Comparison of ENCODE assay signal across 16 mouse cellular contexts in genomic region chr14:79444601-79445000, GRCm38 (mm10). TPM values are rescaled to one million over a fixed set of nuclear protein-coding genes. Genes with fewer than 3 reads are reported as not detected.
DNase-seq lines count a peak whose midpoint lies in the region; ATAC-seq and TF ChIP-seq lines count a peak whose summit lies in the region.
"Had no signal": no experiment of that assay in that cellular context is flagged by ENCODE, and none has a peak within 500 bp of the region (broad histone marks: within the 10 kb centered on the region; RNA-seq: fewer than 3 reads in every experiment).

No protein-coding gene starts in this region.

- no peak for TF ChIP-seq CTCF in hindbrain, postnatal 0 days (IDR thresholded peaks at IDR 0.05; ENCODE audit: low read depth)
- no peak for TF ChIP-seq CTCF in midbrain, postnatal 0 days (IDR thresholded peaks at IDR 0.05)

- H3K27me3 ChIP-seq in heart, embryonic 11.5 days (ENCODE audit: control insufficient read depth, insufficient read depth, low read length): no peaks in the 10 kb centered on the region
- no peaks in the 10 kb centered on the region for H3K27me3 ChIP-seq in forebrain, embryonic 15.5 days
- no peaks in the 10 kb centered on the region for H3K27me3 ChIP-seq in hindbrain, postnatal 0 days (ENCODE audit: insufficient read depth, low read length)
- H3K27me3 ChIP-seq in midbrain, postnatal 0 days (ENCODE audit: insufficient read depth, low read length): no peaks in the 10 kb centered on the region
- H3K27me3 ChIP-seq: embryonic facial prominence, embryonic 12.5 days; heart, embryonic 13.5 days; limb, embryonic 15.5 days had no signal

- H3K9me3 ChIP-seq in heart, embryonic 11.5 days (replicated peaks; ENCODE audit: control insufficient read depth, low read length): no peaks in the 10 kb centered on the region
- no peaks in the 10 kb centered on the region for H3K9me3 ChIP-seq in forebrain, embryonic 15.5 days
- H3K9me3 ChIP-seq in hindbrain, postnatal 0 days (ENCODE audit: low read length): no peaks in the 10 kb centered on the region
- H3K9me3 ChIP-seq in midbrain, postnatal 0 days (ENCODE audit: low read length): no peaks in the 10 kb centered on the region
- H3K9me3 ChIP-seq: embryonic facial prominence, embryonic 12.5 days; limb, embryonic 15.5 days had no signal

- no peak overlapping the region for H3K27ac ChIP-seq in heart, embryonic 11.5 days (ENCODE audit: low read depth, low read length)
- H3K27ac ChIP-seq in forebrain, embryonic 15.5 days (replicated peaks): peak overlapping the region; percentile 87
- H3K27ac ChIP-seq in hindbrain, postnatal 0 days: peak overlapping the region; percentile 84; the same call in 1 of the 2 replicates
- peak overlapping the region; percentile 83 for H3K27ac ChIP-seq in midbrain, postnatal 0 days (ENCODE audit: low read depth, low read length)
- H3K27ac ChIP-seq: embryonic facial prominence, embryonic 12.5 days; heart, embryonic 13.5 days; limb, embryonic 15.5 days had no signal

- ATAC-seq in heart, embryonic 11.5 days (replicated peaks; ENCODE audit: insufficient number of reproducible peaks, low FRiP score, low TSS enrichment): no peak
- ATAC-seq in forebrain, embryonic 15.5 days (replicated peaks): peak; percentile 29
- ATAC-seq in hindbrain, postnatal 0 days: peak; percentile 24; the same call in 1 of the 2 replicates
- ATAC-seq in midbrain, postnatal 0 days (ENCODE audit: low FRiP score): peak; percentile 45

- H3K36me3 ChIP-seq in heart, embryonic 11.5 days (ENCODE audit: control insufficient read depth, insufficient read depth, low read length): no peaks in the 10 kb centered on the region
- H3K36me3 ChIP-seq in forebrain, embryonic 15.5 days: no peaks in the 10 kb centered on the region
- no peaks in the 10 kb centered on the region for H3K36me3 ChIP-seq in hindbrain, postnatal 0 days (ENCODE audit: insufficient read depth, low read length)
- no peaks in the 10 kb centered on the region for H3K36me3 ChIP-seq in midbrain, postnatal 0 days (ENCODE audit: insufficient read depth, low read length)
- H3K36me3 ChIP-seq: embryonic facial prominence, embryonic 12.5 days; heart, embryonic 13.5 days; limb, embryonic 15.5 days had no signal

- H3K4me1 ChIP-seq in heart, embryonic 11.5 days (ENCODE audit: control insufficient read depth, insufficient read depth, low read length): no peaks in the 10 kb centered on the region
- H3K4me1 ChIP-seq in forebrain, embryonic 15.5 days: peaks cover 17% of the 10 kb centered on the region
- peaks cover 8% of the 10 kb centered on the region for H3K4me1 ChIP-seq in hindbrain, postnatal 0 days (ENCODE audit: insufficient read depth, low read length)
- peaks cover 3% of the 10 kb centered on the region; the same call in 1 of the 2 replicates for H3K4me1 ChIP-seq in midbrain, postnatal 0 days (ENCODE audit: insufficient read depth, low read length)
- H3K4me1 ChIP-seq: embryonic facial prominence, embryonic 12.5 days; heart, embryonic 13.5 days; limb, embryonic 15.5 days had no signal

- no peak overlapping the region for H3K4me3 ChIP-seq in heart, embryonic 11.5 days (ENCODE audit: low read depth, low read length)
- peak overlapping the region; percentile 38; the same call in 1 of the 2 replicates for H3K4me3 ChIP-seq in forebrain, embryonic 15.5 days
- peak overlapping the region; percentile 21; the same call in 1 of the 2 replicates for H3K4me3 ChIP-seq in hindbrain, postnatal 0 days (ENCODE audit: low read length)
- peak overlapping the region; percentile 13 for H3K4me3 ChIP-seq in midbrain, postnatal 0 days (ENCODE audit: low read depth, low read length)
- H3K4me3 ChIP-seq: embryonic facial prominence, embryonic 12.5 days; heart, embryonic 13.5 days; limb, embryonic 15.5 days had no signal

- peak; percentile 45 for DNase-seq in heart, adult 11 months
- DNase-seq in hindbrain, postnatal 0 days (ENCODE audit: low spot score): no peak
- DNase-seq in midbrain, postnatal 0 days (ENCODE audit: low spot score): no peak
- no peak for DNase-seq in adrenal gland, adult (ENCODE audit: inconsistent age in 2 of 2, low spot score in 1 of 2)
- no peak for DNase-seq in ovary, postnatal 10 days (ENCODE audit: low spot score)
- no peak for DNase-seq in adrenal gland, postnatal 14 days
- DNase-seq: cerebellum, adult 11-12 months; heart, postnatal 4 days; kidney, adult 18-20 months; kidney, postnatal 14 days; lung, postnatal 14 days had no signal

- H3K4me2 ChIP-seq in heart, embryonic 11.5 days: no peak overlapping the region
- H3K4me2 ChIP-seq in forebrain, embryonic 15.5 days (replicated peaks): peak overlapping the region; percentile 51
- peak overlapping the region; percentile 59 for H3K4me2 ChIP-seq in hindbrain, postnatal 0 days (ENCODE audit: low read depth, low read length)
- H3K4me2 ChIP-seq in midbrain, postnatal 0 days (ENCODE audit: low read depth, low read length, poor library complexity, severe bottlenecking): peak overlapping the region; percentile 37
- H3K4me2 ChIP-seq: embryonic facial prominence, embryonic 12.5 days; heart, embryonic 13.5 days; limb, embryonic 15.5 days had no signal

- no peak overlapping the region for H3K9ac ChIP-seq in heart, embryonic 11.5 days (ENCODE audit: low read depth, low read length)
- no peak overlapping the region for H3K9ac ChIP-seq in forebrain, embryonic 15.5 days (replicated peaks)
- no peak overlapping the region; the same call in 1 of the 2 replicates for H3K9ac ChIP-seq in hindbrain, postnatal 0 days (replicated peaks; ENCODE audit: low read length)
- 0 out of 2 replicates have a peak overlapping the region, but pooled peaks have one; percentile 36 for H3K9ac ChIP-seq in midbrain, postnatal 0 days (replicated peaks; ENCODE audit: low read length, poor library complexity, severe bottlenecking)
- H3K9ac ChIP-seq: embryonic facial prominence, embryonic 12.5 days; heart, embryonic 13.5 days; limb, embryonic 15.5 days had no signal

- WGBS in heart, embryonic 11.5 days (ENCODE audit: insufficient replicate concordance): 86% methylated on average over 9 of the region's 9 CpGs
- WGBS in forebrain, embryonic 15.5 days: 66% methylated on average over 9 of the region's 9 CpGs
- 58% methylated on average over 9 of the region's 9 CpGs for WGBS in hindbrain, postnatal 0 days
- WGBS in midbrain, postnatal 0 days: 49% methylated on average over 9 of the region's 9 CpGs

RNA-seq across cellular contexts. Expression of gene Kbtbd6, which starts 7.0 kb away (rescaled TPM):
- 2.5 and 3.2 TPM in 2 replicates for polyA plus RNA-seq in heart, embryonic 11.5 days (2014; fragmentation: Nextera tagmentation; extraction: Ambion mirVana)
- polyA plus RNA-seq in forebrain, embryonic 15.5 days (2015; fragmentation: Nextera tagmentation; extraction: Ambion mirVana): 3.0 and 4.0 TPM in 2 replicates
- 2.5 and 2.9 TPM in 2 replicates for total RNA-seq in hindbrain, postnatal 0 days (2014; rRNA removed)
- 1.1 and 1.8 TPM in 2 replicates for polyA plus RNA-seq in hindbrain, postnatal 0 days (2015; fragmentation: Nextera tagmentation; extraction: Ambion mirVana)
- 2.6 and 4.2 TPM in 2 replicates for total RNA-seq in midbrain, postnatal 0 days (2014; rRNA removed)
- 0.83 and 0.96 TPM in 2 replicates for polyA plus RNA-seq in midbrain, postnatal 0 days (2015; fragmentation: Nextera tagmentation; extraction: Ambion mirVana)
- total RNA-seq in adrenal gland, postnatal 14 days (2021): 0.70 and 0.75 TPM in 2 replicates

RNA-seq across cellular contexts. Expression of gene Kbtbd7, which starts 18.3 kb away (rescaled TPM):
- polyA plus RNA-seq in heart, embryonic 11.5 days (2014; fragmentation: Nextera tagmentation; extraction: Ambion mirVana): 9.1 and 11.1 TPM in 2 replicates
- polyA plus RNA-seq in forebrain, embryonic 15.5 days (2015; fragmentation: Nextera tagmentation; extraction: Ambion mirVana): 23.6 and 23.7 TPM in 2 replicates
- total RNA-seq in hindbrain, postnatal 0 days (2014; rRNA removed): 27.0 and 27.8 TPM in 2 replicates
- polyA plus RNA-seq in hindbrain, postnatal 0 days (2015; fragmentation: Nextera tagmentation; extraction: Ambion mirVana): 10.2 and 10.7 TPM in 2 replicates
- total RNA-seq in midbrain, postnatal 0 days (2014; rRNA removed): 36.5 and 39.8 TPM in 2 replicates
- polyA plus RNA-seq in midbrain, postnatal 0 days (2015; fragmentation: Nextera tagmentation; extraction: Ambion mirVana): 11.3 TPM in 2 replicates
- total RNA-seq in adrenal gland, postnatal 14 days (2021): 8.7 and 10.0 TPM in 2 replicates

RNA-seq across cellular contexts. Expression of gene Elf1, which starts 36.4 kb away (rescaled TPM):
- 8.3 and 8.6 TPM in 2 replicates for polyA plus RNA-seq in heart, embryonic 11.5 days (2014; fragmentation: Nextera tagmentation; extraction: Ambion mirVana)
- 3.3 and 3.7 TPM in 2 replicates for polyA plus RNA-seq in forebrain, embryonic 15.5 days (2015; fragmentation: Nextera tagmentation; extraction: Ambion mirVana)
- 4.3 and 6.4 TPM in 2 replicates for total RNA-seq in hindbrain, postnatal 0 days (2014; rRNA removed)
- 3.4 TPM in 2 replicates for polyA plus RNA-seq in hindbrain, postnatal 0 days (2015; fragmentation: Nextera tagmentation; extraction: Ambion mirVana)
- total RNA-seq in midbrain, postnatal 0 days (2014; rRNA removed): 7.2 TPM in 2 replicates
- polyA plus RNA-seq in midbrain, postnatal 0 days (2015; fragmentation: Nextera tagmentation; extraction: Ambion mirVana): 2.1 and 2.2 TPM in 2 replicates
- 23.6 and 33.8 TPM in 2 replicates for total RNA-seq in adrenal gland, postnatal 14 days (2021)

RNA-seq across cellular contexts. Expression of gene Wbp4, which starts 36.7 kb away (rescaled TPM):
- 35.7 and 38.2 TPM in 2 replicates for polyA plus RNA-seq in heart, embryonic 11.5 days (2014; fragmentation: Nextera tagmentation; extraction: Ambion mirVana)
- 43.4 and 46.8 TPM in 2 replicates for polyA plus RNA-seq in forebrain, embryonic 15.5 days (2015; fragmentation: Nextera tagmentation; extraction: Ambion mirVana)
- total RNA-seq in hindbrain, postnatal 0 days (2014; rRNA removed): 20.6 and 27.7 TPM in 2 replicates
- polyA plus RNA-seq in hindbrain, postnatal 0 days (2015; fragmentation: Nextera tagmentation; extraction: Ambion mirVana): 49.9 and 51.2 TPM in 2 replicates
- total RNA-seq in midbrain, postnatal 0 days (2014; rRNA removed): 30.5 and 38.1 TPM in 2 replicates
- polyA plus RNA-seq in midbrain, postnatal 0 days (2015; fragmentation: Nextera tagmentation; extraction: Ambion mirVana): 51.6 and 54.2 TPM in 2 replicates
- total RNA-seq in adrenal gland, postnatal 14 days (2021): 34.3 and 38.9 TPM in 2 replicates

RNA-seq across cellular contexts. Expression of gene Mtrf1, which starts 47.0 kb away (rescaled TPM):
- 9.7 and 13.2 TPM in 2 replicates for polyA plus RNA-seq in heart, embryonic 11.5 days (2014; fragmentation: Nextera tagmentation; extraction: Ambion mirVana)
- polyA plus RNA-seq in forebrain, embryonic 15.5 days (2015; fragmentation: Nextera tagmentation; extraction: Ambion mirVana): 10.2 and 11.3 TPM in 2 replicates
- 4.1 and 6.6 TPM in 2 replicates for total RNA-seq in hindbrain, postnatal 0 days (2014; rRNA removed)
- polyA plus RNA-seq in hindbrain, postnatal 0 days (2015; fragmentation: Nextera tagmentation; extraction: Ambion mirVana): 9.5 and 12.1 TPM in 2 replicates
- 2.8 and 5.8 TPM in 2 replicates for total RNA-seq in midbrain, postnatal 0 days (2014; rRNA removed)
- 9.7 and 10.5 TPM in 2 replicates for polyA plus RNA-seq in midbrain, postnatal 0 days (2015; fragmentation: Nextera tagmentation; extraction: Ambion mirVana)
- 6.7 and 7.3 TPM in 2 replicates for total RNA-seq in adrenal gland, postnatal 14 days (2021)
